Mouse (Mus musculus): ENCODE data around the gene Arhgdib.

The Arhgdib gene

DNA sequence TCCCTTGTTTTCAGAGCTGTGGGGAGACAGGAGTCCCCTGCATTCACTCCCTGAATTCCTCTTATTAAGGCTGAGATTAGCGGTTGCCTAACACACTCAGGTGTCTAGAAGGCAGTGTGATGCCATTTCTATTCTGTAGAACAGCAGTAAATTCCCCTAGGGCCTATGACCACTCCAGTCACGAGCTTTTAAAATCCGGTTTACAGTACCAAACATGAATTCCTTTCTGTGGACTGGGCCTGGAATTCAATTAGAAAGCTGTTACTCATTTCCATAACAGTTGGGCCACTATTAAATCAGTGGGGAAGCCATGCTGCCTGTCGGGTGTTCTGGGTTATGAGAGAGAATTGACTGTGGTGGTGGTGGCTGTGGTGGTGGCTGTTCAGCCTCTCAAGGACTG lies 6.0 kb upstream of the Arhgdib start:
- DNase-seq = no peak

DNA sequence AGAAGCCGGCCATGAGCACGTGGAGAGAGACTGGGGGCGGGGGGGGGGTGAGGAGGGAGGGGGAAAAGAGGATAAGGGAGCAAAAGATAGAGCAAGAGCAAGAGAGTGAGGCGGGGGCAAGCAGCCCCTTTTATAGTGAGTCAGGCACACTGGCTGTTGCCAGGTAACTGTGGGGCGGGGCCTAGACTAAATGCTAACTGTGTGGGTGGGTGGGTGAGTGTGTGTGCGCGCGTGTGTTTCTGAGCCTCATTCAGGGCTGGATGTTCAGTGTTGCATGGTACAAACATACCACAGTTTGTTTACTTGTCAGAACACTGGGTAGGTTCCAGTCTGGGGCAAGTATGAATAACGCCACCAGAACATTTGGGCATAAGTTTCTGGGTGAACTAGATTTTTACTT lies 5.2 kb upstream of the Arhgdib start:
- peak; percentile 28 for DNase-seq

DNA sequence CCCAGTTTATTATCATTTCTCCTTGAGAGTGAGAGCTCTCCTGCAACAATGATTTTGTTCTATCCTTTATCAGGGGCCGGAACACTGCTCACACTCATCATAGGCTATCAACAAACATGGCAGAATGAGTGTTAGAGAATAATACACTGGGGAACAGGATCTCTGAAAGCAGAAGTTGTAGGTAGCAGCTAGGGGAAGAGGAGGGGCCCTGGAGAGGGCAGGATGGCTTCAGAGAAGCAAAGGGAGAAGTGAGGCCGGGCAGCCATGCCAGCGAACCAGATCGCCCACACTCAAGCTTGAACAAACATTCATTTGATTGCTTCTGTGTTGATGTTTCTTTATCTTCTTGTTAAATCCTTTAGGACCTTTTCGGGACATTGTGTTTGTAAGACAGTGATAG lies 4.5 kb upstream of the Arhgdib start:
- DNase-seq = no peak

DNA sequence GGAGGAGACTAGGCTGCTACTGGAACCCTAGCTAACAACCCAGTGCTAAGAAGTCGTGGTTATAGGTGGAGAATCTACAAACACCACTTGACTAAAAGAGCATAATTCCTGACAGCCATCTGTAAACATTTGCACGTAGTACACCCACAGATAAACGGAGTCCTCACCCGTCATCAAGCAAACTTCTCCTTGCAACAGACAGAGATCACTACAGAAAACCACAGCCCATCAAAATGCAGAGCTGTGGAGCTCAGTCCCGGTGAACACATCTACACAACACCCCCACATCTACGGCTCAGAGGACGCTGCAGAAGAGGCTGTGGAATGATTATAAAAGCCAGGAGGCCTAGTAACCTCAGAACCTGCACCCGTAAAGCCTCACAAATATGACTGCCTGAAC lies 2.8 kb upstream of the Arhgdib start:
- DNase-seq = no peak

GRCm38 (mm10) chr6:136943392-136943791 lies 1.7 kb upstream of the Arhgdib start:
- no peak for DNase-seq

- no peak for DNase-seq
These were observed 581 bp upstream of the Arhgdib start for GRCm38 (mm10) chr6:136942280-136942679.

- no peak for DNase-seq
These were observed 1.3 kb downstream of the Arhgdib start for GRCm38 (mm10) chr6:136940188-136940960.

- DNase-seq = no peak
These were observed 2.1 kb downstream of the Arhgdib start for GRCm38 (mm10) chr6:136939326-136940187.

- DNase-seq = no peak
These were observed 3.2 kb downstream of the Arhgdib start for GRCm38 (mm10) chr6:136938331-136939126.

GRCm38 (mm10) chr6:136937117-136937516 lies 4.6 kb downstream of the Arhgdib start:
- no peak for DNase-seq

GRCm38 (mm10) chr6:136936361-136936760 lies 5.3 kb downstream of the Arhgdib start:
- DNase-seq = no peak

DNA sequence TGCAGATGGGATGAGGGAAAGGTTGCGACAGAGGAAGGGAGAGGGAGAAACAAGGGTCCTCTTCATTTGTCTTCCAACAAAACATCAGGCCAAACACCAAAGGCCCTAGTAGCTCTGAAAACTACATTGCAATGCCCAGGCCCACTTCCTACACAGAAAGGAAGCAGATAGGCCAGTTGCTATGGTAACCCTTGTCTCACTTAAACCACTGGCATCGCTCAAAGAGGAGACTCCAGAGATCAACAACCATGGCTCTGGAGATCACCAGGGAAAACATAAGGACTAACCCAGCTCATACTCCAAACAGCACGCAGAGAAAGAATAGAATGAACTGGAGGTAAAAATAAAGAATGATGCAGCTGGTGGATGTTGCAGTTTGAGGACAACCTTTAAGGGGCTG lies 6.5 kb downstream of the Arhgdib start:
- no peak for DNase-seq

- no peak for DNase-seq
These were observed 7.6 kb downstream of the Arhgdib start for GRCm38 (mm10) chr6:136934068-136934467.

DNA sequence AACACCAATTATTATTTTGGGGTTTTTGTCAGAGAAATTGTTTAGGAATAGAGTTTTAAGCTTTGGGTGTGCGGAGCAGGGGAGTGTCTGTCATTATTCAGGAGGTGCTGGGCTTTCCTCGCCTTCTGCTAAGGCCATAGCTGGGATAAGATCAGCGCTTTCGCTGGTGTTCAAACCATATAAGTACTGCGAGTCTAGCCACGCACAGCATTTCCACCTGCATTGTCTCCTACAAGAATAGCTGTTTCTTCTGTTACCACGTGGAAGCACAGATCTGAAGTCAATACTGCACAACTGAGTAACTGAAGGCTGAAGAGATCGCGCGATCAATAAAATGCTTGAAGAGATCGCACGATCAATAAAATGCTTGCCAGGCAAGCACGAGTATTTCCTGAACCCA lies 10.5 kb downstream of the Arhgdib start:
- no peak for DNase-seq

- DNase-seq = no peak
These were observed 11.0 kb downstream of the Arhgdib start for GRCm38 (mm10) chr6:136930677-136931076.

DNA sequence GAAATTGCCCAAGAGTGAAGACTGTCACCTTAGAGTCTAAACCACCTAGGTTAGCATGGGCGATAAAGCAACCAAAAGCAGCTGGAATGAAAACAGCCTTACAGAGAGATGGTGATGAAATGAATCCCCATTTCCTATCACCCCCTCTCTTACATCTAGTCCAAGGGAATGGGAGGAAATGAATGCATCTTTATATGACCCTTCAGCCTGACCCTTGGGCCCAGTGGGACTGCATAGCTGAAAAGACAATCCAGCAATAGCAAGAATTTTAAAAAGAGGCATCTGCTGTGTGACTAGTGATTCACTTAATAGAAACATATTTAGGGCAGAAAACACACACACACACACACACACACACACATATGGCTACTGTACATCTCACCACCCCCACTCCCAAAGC lies 14.1 kb downstream of the Arhgdib start:
- no peak for DNase-seq

DNA sequence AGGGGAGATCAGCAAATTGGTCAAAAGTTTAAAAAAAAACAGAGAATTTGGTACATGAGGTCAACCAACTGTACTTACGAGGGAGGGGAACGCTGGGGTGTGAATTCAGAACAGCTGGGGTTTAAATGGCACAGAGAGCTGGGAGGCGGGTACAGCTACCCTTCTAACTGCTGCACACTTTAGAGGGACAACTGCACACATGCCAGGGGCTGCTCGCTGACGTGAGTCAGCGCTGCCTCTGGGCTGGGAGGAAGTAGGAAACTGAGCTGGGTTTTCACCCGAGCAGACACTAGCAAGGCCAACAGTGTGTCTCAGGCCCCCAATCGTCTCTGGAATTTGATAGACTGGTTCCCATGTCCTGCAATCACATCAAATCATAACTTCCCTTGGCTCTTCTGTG lies 16.6 kb downstream of the Arhgdib start:
- no peak for DNase-seq

DNA sequence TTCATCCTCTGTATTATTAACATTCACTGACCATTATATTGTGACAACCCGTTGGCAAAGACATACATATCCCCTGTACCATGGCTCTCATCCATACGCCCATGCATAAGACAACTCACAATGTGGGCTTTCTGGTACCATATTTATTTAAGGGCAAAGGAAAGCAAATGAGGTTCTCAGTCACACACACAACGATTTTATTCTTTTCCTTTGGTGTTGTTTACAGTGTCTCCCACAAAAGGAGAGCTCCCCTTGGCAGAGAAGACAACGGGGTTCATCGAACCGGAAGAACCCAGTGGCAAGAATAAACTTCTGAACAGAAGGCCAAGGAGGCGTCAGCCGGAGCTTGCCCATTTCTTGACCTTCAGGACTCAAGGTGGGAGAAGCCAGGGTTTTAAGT lies 18.2 kb downstream of the Arhgdib start, which contains the start of gene Pde6h:
TSS of gene Pde6h (plus strand) at position 301 of the 400 bp plus-strand sequence.
- no peak for DNase-seq

DNA sequence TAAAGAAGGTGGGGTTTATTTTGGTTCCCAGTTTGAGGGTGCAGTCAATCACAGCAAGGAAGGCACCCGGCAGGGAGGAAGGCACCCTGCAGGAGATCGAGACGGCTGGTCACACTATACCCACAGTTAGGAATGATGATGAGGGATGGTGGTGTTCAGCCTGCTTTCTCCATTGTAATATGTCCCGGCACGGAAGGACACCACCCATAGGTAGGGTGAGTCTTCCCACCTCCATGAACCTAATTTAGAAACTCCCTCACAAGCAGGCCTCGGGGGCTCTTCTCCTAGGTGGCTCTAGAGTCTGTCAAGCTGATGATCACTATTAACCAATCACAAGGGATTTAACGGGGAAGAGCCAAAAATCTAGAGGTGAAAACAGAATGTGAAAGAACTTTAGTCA lies 18.8 kb downstream of the Arhgdib start:
- DNase-seq = no peak

- DNase-seq = no peak
These were observed 19.6 kb downstream of the Arhgdib start, which contains the start of gene Erp27 for GRCm38 (mm10) chr6:136922080-136922479. Erp27 (minus strand) TSS chr6:136922180.

GRCm38 (mm10) chr6:136921601-136922000 lies 20.1 kb downstream of the Arhgdib start:
- no peak for DNase-seq

GRCm38 (mm10) chr6:136920320-136921257 lies 21.1 kb downstream of the Arhgdib start:
- DNase-seq = peak; percentile 79

Measured in retina, postnatal 1 day (tissue).